Mouse (Mus musculus): ENCODE measurements around the gene Skiv2l.
"Not testable (repeated sequence)": the region's sequence is repeated elsewhere in the genome, so short reads cannot be mapped to it uniquely, and the experiment has no call there.

DNA sequence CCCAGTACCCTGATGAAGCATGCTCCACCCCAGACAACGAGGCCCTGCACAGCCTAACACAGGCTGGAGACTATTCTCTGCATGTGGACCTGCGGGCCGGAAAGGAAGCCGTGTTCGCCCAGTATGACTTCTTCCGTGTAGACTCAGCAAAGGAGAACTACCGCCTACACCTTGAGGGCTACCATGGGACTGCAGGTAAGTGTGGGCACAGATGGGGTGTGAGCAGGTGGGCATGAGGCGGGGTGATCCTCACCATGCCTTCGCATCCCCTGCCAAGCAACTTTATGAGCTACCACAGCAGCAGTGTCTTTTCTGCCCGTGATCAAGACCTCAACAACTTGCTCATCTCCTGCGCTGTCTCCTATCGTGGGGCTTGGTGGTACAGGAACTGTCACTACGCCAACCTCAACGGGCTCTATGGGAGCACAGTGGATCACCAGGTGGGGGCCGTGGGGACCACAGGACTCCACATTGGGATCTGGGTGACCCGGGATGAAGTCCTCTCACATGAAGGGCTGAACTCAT, 49.2 kb downstream of the Skiv2l start:
- TF ChIP-seq POLR2A (IDR thresholded peaks at IDR 0.05; ENCODE audit: control insufficient read depth in 1 of 2, insufficient read depth in 1 of 2, low read depth in 1 of 2, low read length in 2 of 2, poor library complexity in 1 of 2); CTCF (IDR thresholded peaks at IDR 0.05 in 2 of 3, conservative IDR thresholded peaks at IDR 0.05 in 1 of 3; ENCODE audit: control insufficient read depth in 1 of 3, insufficient read depth in 1 of 3, low read depth in 2 of 3, low read length in 3 of 3, poor library complexity in 1 of 3, severe bottlenecking in 1 of 3); E2F4 (IDR thresholded peaks at IDR 0.05; ENCODE audit: borderline replicate concordance, low read depth, low read length); EP300 (IDR thresholded peaks at IDR 0.05; ENCODE audit: low read depth in 1 of 2, low read length in 2 of 2); ZNF384 (IDR thresholded peaks at IDR 0.05; ENCODE audit: low read depth, low read length); MXI1 (IDR thresholded peaks at IDR 0.05; ENCODE audit: low read depth, low read length); MAX (IDR thresholded peaks at IDR 0.05; ENCODE audit: low read length); GATA1 (IDR thresholded peaks at IDR 0.05; ENCODE audit: low read depth, low read length); NELFE (IDR thresholded peaks at IDR 0.05; ENCODE audit: low read depth, low read length); USF1 (IDR thresholded peaks at IDR 0.05; ENCODE audit: low read depth, low read length): not testable (repeated sequence)
